Mouse (Mus musculus) frontal cortex, postnatal 10 days (tissue): Measurements from ENCODE around the gene Slc16a6.

Source experiments
- DNase-seq, 2 experiments: peaks; one replicate each; pipeline ENCODE4 v3.0.0; 2022; ENCODE audit warnings: low spot score in 2 of 2, mixed read lengths in 1 of 2

Slc16a6 gene

GRCm38 (mm10) chr11:109416709-109417420, 56.5 kb downstream of the Slc16a6 start:
- no peak for DNase-seq

DNA sequence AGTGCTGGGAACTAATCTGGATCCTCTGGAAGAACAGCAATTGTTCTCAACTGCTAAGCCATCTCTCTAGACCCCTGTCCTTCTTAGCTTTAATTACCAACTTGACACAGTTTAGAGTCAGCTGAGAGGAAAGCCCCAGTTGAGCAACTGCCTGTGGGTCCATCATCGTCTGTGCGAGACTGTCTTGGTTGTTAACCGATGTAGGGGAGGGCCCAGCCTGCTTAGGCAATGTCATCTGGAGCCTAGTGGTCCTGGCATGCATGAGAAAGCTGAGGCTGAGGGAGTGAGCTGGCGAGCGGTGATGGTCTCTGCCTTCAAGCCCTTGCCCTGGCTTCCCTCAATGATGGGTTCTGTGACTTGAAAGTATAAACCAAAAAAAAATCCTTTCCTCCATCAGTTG, 58.6 kb downstream of the Slc16a6 start:
- no peak for DNase-seq

GRCm38 (mm10) chr11:109413617-109414016, 59.8 kb downstream of the Slc16a6 start, which contains the start of gene 9930022D16Rik:
TSS of gene 9930022D16Rik (plus strand) at chr11:109413917.
- DNase-seq: no peak

DNA sequence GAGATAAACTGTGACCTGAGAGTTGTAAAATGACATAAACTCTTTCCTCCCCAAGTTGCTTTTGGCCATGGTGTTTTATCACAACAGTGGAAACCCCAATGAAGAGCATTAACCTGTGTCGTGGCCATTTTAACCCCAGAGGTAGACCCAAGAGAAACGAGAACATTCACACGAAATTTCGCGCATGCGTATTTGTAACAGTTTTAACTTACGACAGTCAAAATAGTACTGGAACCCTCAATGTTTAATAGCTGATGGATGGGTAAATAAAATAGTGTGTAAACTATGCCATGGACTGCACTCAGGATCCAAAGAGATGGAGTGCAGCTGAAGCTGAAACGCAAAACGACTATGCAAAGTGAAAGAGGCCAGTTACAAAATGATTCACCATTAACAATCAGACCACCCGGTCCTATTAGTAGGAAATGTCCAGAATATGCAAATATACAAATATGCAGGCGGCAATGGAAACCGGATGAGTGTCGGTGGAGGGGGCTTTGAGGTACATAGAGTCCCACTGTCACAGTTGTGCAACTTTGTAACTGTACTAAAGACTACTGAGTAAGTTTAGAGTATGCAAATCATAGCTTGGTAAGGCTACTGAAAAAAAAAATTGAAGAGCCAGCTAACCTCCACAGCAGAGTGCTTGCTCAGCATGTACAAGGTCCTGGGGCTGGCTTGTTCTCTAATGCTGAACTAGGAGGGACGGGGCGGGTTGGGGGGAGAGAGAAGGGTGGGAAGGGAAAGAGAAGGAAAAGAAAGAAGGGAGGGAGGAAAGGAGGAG, 63.0 kb downstream of the Slc16a6 start:
- DNase-seq: no peak

GRCm38 (mm10) chr11:109406431-109406830, 67.0 kb downstream of the Slc16a6 start:
- DNase-seq: no peak
